Mouse (Mus musculus): Measurements from ENCODE around the gene Psma2. TPM values are rescaled to one million over a fixed set of nuclear protein-coding genes. Genes with fewer than 3 reads are reported as not detected.

Psma2 gene
- 10 to 100 TPM; 44.4 to 51.5 TPM for total RNA-seq (2021)
- long read RNA-seq, experiment 1, transcript Psma2-201 (8 exons, 2,911 nt) = major isoform, 245 of 268 reads
- long read RNA-seq, experiment 1, partial matches to known transcripts = 14 of 268 reads
- long read RNA-seq, experiment 1, other reads (novel, unspliced or antisense) = 9 of 268 reads
- long read RNA-seq, experiment 2, transcript Psma2-201 (8 exons, 2,911 nt) = major isoform, 258 of 283 reads
- long read RNA-seq, experiment 2, partial matches to known transcripts = 20 of 283 reads
- long read RNA-seq, experiment 2, other reads (novel, unspliced or antisense) = 5 of 283 reads

GRCm38 (mm10) chr13:14612926-14613529, at the start of gene Psma2, which contains the start of gene Mrpl32:
Gene Psma2, plus strand, starts transcription at chr13:14613240.
Gene Mrpl32, minus strand, starts transcription at chr13:14613165.
- intact Hi-C loops (cut with DNase I) = no loop called here
- DNase-seq = peak; percentile 93 to 96

- intact Hi-C loops (cut with DNase I) = no loop called here
- no peak for DNase-seq
These were observed 38.9 kb upstream of the Psma2 start for GRCm38 (mm10) chr13:14574128-14574527.

GRCm38 (mm10) chr13:14580392-14580791, 32.6 kb upstream of the Psma2 start:
- intact Hi-C loops (cut with DNase I) = no loop called here
- no peak for DNase-seq

- intact Hi-C loops (cut with DNase I) = no loop called here
- DNase-seq = no peak
These were observed 10.3 kb upstream of the Psma2 start for GRCm38 (mm10) chr13:14602744-14603143.

- no peak for DNase-seq
- intact Hi-C loops (cut with DNase I) = no loop called here
These were observed 5.4 kb upstream of the Psma2 start for GRCm38 (mm10) chr13:14607616-14608015.

GRCm38 (mm10) chr13:14612463-14612862, 577 bp upstream of the Psma2 start:
- intact Hi-C loops (cut with DNase I) = no loop called here
- DNase-seq = no peak

GRCm38 (mm10) chr13:14613553-14613952, 513 bp downstream of the Psma2 start:
- intact Hi-C loops (cut with DNase I) = no loop called here

GRCm38 (mm10) chr13:14618724-14619123, 5.7 kb downstream of the Psma2 start:
- intact Hi-C loops (cut with DNase I) = no loop called here
- DNase-seq = peak in 1 of 2 experiments; percentile 22

More at GRCm38 (mm10) chr13:14613553-14613952, 513 bp downstream of the Psma2 start:
- DNase-seq = no peak

- DNase-seq = peak; percentile 93 to 94
- intact Hi-C loops (cut with DNase I) = loop anchor here (10.0 kb wide), 1 partner anchor 675 kb away; the partner anchor contains the start of gene B3galnt2
These were observed 16.9 kb downstream of the Psma2 start, which contains the start of gene AW209491 for GRCm38 (mm10) chr13:14629726-14630641. Gene AW209491, plus strand, starts transcription at chr13:14630154.

GRCm38 (mm10) chr13:14639998-14640397, 27.0 kb downstream of the Psma2 start:
- DNase-seq = no peak
- intact Hi-C loops (cut with DNase I) = no loop called here

GRCm38 (mm10) chr13:14649301-14649700, 36.3 kb downstream of the Psma2 start:
- intact Hi-C loops (cut with DNase I) = loop anchor here (5.0 kb wide), 1 partner anchor 1113 kb away; no protein-coding TSS in a partner anchor
- DNase-seq = no peak

- intact Hi-C loops (cut with DNase I) = no loop called here
- no peak for DNase-seq
These were observed 54.1 kb downstream of the Psma2 start for GRCm38 (mm10) chr13:14667107-14667506.

GRCm38 (mm10) chr13:14670342-14670741, 57.3 kb downstream of the Psma2 start:
- no peak for DNase-seq
- intact Hi-C loops (cut with DNase I) = no loop called here

- no peak for DNase-seq
- intact Hi-C loops (cut with DNase I) = no loop called here
These were observed 75.9 kb downstream of the Psma2 start for GRCm38 (mm10) chr13:14688955-14689354.

- no peak for DNase-seq
- intact Hi-C loops (cut with DNase I) = no loop called here
These were observed 103.8 kb downstream of the Psma2 start for GRCm38 (mm10) chr13:14716801-14717200.

GRCm38 (mm10) chr13:14717755-14718154, 104.7 kb downstream of the Psma2 start:
- DNase-seq = no peak
- intact Hi-C loops (cut with DNase I) = no loop called here

Other genes with a start within 250 kb of the Psma2 start
- under 1 TPM in 1 of 2 experiments, not detected in 1; 0.31 TPM for gene Hecw1, start 90.0 kb upstream of the Psma2 start, total RNA-seq (2021)
- 10 to 100 TPM; 38.8 to 46.7 TPM for gene Mrpl32, start 75 bp upstream of the Psma2 start, total RNA-seq (2021)
- gene AW209491, start 16.9 kb downstream of the Psma2 start, total RNA-seq (2021) = 10 to 100 TPM; 10.3 to 13.1 TPM

Data from gastrocnemius, postnatal 36 days (tissue).